ENCODE assay signal across 22 mouse cellular contexts in the genomic region with DNA sequence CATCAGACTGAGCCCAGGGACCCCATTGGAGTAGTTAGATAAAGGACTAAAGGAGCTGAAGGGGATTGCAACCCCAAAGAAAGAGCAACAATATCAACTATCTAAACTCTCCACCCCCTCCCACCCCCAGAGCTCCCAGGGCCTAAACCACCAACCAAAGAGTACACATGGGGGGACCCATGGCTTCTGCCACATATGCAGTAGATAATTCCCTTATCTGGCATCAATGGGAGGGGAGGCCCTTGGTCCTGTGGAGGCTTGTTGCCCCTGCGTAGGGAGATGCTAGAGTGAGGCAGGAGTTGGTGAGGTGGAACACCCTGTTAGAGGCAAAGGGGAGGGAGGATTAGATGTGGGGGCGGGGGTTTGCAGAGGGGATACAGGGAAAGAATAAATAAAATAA.
A peak's percentile ranks its signal among the peaks of the same experiment; 100 is the strongest.
DNase-seq lines count a peak whose midpoint lies in the region; ATAC-seq and TF ChIP-seq lines count a peak whose summit lies in the region.
"Had no signal": no experiment of that assay in that cellular context is flagged by ENCODE, and none has a peak within 500 bp of the region (broad histone marks: within the 10 kb centered on the region; RNA-seq: fewer than 3 reads in every experiment).

No protein-coding gene starts in this region.

- H3K4me2 ChIP-seq in liver, embryonic 11.5 days = no peak overlapping the region
- no peak overlapping the region for H3K4me2 ChIP-seq in liver, embryonic 12.5 days
- no peak overlapping the region for H3K4me2 ChIP-seq in liver, embryonic 14.5 days (ENCODE audit: low read depth)
- no peak overlapping the region for H3K4me2 ChIP-seq in lung, postnatal 0 days (replicated peaks; ENCODE audit: low read depth, low read length)
- H3K4me2 ChIP-seq: embryonic facial prominence, embryonic 13.5 days; embryonic facial prominence, embryonic 15.5 days; forebrain, embryonic 12.5 days had no signal

- H3K4me1 ChIP-seq in liver, embryonic 11.5 days (replicated peaks; ENCODE audit: control insufficient read depth, insufficient read depth, low read length) = peaks cover 10% of the 10 kb centered on the region
- peaks cover 20% of the 10 kb centered on the region for H3K4me1 ChIP-seq in liver, embryonic 12.5 days
- H3K4me1 ChIP-seq in liver, embryonic 14.5 days (replicated peaks; ENCODE audit: control insufficient read depth in 2 of 2, insufficient read depth in 2 of 2, low read length in 1 of 2) = peaks cover 3 to 9% of the 10 kb centered on the region in 2 experiments; a peak in 2 of 4 replicates
- no peaks in the 10 kb centered on the region for H3K4me1 ChIP-seq in lung, postnatal 0 days (ENCODE audit: insufficient read depth, low read depth, low read length)
- H3K4me1 ChIP-seq: embryonic facial prominence, embryonic 13.5 days; embryonic facial prominence, embryonic 15.5 days; forebrain, embryonic 10.5 days; forebrain, embryonic 12.5 days had no signal

- no peak overlapping the region for H3K4me3 ChIP-seq in liver, embryonic 11.5 days (ENCODE audit: low read depth, low read length)
- no peak overlapping the region for H3K4me3 ChIP-seq in liver, embryonic 12.5 days
- H3K4me3 ChIP-seq in liver, embryonic 14.5 days (ENCODE audit: insufficient read depth in 1 of 2, low read depth in 2 of 2, low read length in 2 of 2) = no peak overlapping the region
- no peak overlapping the region for H3K4me3 ChIP-seq in lung, postnatal 0 days (ENCODE audit: low read depth, low read length)
- H3K4me3 ChIP-seq: embryonic facial prominence, embryonic 13.5 days; embryonic facial prominence, embryonic 15.5 days; erythroblast, embryonic 14.5 days; forebrain, embryonic 10.5 days; forebrain, embryonic 12.5 days had no signal

- TF ChIP-seq CTCF in liver, embryonic 14.5 days (IDR thresholded peaks at IDR 0.05; ENCODE audit: low read depth) = no peak
- TF ChIP-seq CTCF in lung, postnatal 0 days (IDR thresholded peaks at IDR 0.05) = no peak

- no peaks in the 10 kb centered on the region for H3K36me3 ChIP-seq in liver, embryonic 11.5 days (ENCODE audit: control insufficient read depth, insufficient read depth, low read length)
- no peaks in the 10 kb centered on the region for H3K36me3 ChIP-seq in liver, embryonic 12.5 days
- H3K36me3 ChIP-seq in liver, embryonic 14.5 days (replicated peaks; ENCODE audit: control insufficient read depth, insufficient read depth, low read depth) = no peaks in the 10 kb centered on the region
- no peaks in the 10 kb centered on the region for H3K36me3 ChIP-seq in lung, postnatal 0 days (ENCODE audit: insufficient read depth, low read length)
- H3K36me3 ChIP-seq: embryonic facial prominence, embryonic 13.5 days; embryonic facial prominence, embryonic 15.5 days; forebrain, embryonic 10.5 days; forebrain, embryonic 12.5 days had no signal

- 78% methylated on average over 2 of the region's 2 CpGs for WGBS in liver, embryonic 11.5 days
- 45% methylated on average over 2 of the region's 2 CpGs for WGBS in liver, embryonic 12.5 days (ENCODE audit: insufficient replicate concordance)
- WGBS in liver, embryonic 14.5 days (ENCODE audit: insufficient replicate concordance) = 55% methylated on average over 2 of the region's 2 CpGs
- 78% methylated on average over 2 of the region's 2 CpGs for WGBS in lung, postnatal 0 days

- TF ChIP-seq EP300 in liver, embryonic 14.5 days (IDR thresholded peaks at IDR 0.05; ENCODE audit: low read depth) = no peak
- no peak for TF ChIP-seq EP300 in lung, postnatal 0 days (IDR thresholded peaks at IDR 0.05)

- H3K27ac ChIP-seq in liver, embryonic 11.5 days (ENCODE audit: low read depth, low read length) = no peak overlapping the region
- H3K27ac ChIP-seq in liver, embryonic 12.5 days = no peak overlapping the region
- H3K27ac ChIP-seq in liver, embryonic 14.5 days = no peak overlapping the region
- H3K27ac ChIP-seq in lung, postnatal 0 days (ENCODE audit: low read length) = no peak overlapping the region
- H3K27ac ChIP-seq: embryonic facial prominence, embryonic 13.5 days; embryonic facial prominence, embryonic 15.5 days; forebrain, embryonic 10.5 days; forebrain, embryonic 12.5 days had no signal

- no peak overlapping the region for H3K9ac ChIP-seq in liver, embryonic 11.5 days (ENCODE audit: low read depth, low read length)
- no peak overlapping the region for H3K9ac ChIP-seq in liver, embryonic 12.5 days
- H3K9ac ChIP-seq in liver, embryonic 14.5 days (replicated peaks) = no peak overlapping the region
- H3K9ac ChIP-seq in lung, postnatal 0 days (replicated peaks; ENCODE audit: low read depth) = no peak overlapping the region
- H3K9ac ChIP-seq: embryonic facial prominence, embryonic 13.5 days; embryonic facial prominence, embryonic 15.5 days; forebrain, embryonic 12.5 days had no signal

- peak; percentile 80 for ATAC-seq in liver, embryonic 11.5 days (replicated peaks; ENCODE audit: low FRiP score)
- peak; percentile 70 for ATAC-seq in liver, embryonic 12.5 days
- peak; percentile 18; the same call in 1 of the 2 replicates for ATAC-seq in liver, embryonic 14.5 days (ENCODE audit: insufficient read depth)
- no peak for ATAC-seq in lung, postnatal 0 days
- ATAC-seq: forebrain, embryonic 14.5 days; forebrain, embryonic 16.5 days had no signal

- no peaks in the 10 kb centered on the region for H3K27me3 ChIP-seq in liver, embryonic 11.5 days (replicated peaks; ENCODE audit: control insufficient read depth, insufficient read depth, low read length)
- H3K27me3 ChIP-seq in liver, embryonic 12.5 days (replicated peaks) = no peaks in the 10 kb centered on the region
- H3K27me3 ChIP-seq in liver, embryonic 14.5 days (ENCODE audit: control insufficient read depth, insufficient read depth, low read length) = no peaks in the 10 kb centered on the region
- no peaks in the 10 kb centered on the region for H3K27me3 ChIP-seq in lung, postnatal 0 days (replicated peaks; ENCODE audit: insufficient read depth, low read length)
- H3K27me3 ChIP-seq: embryonic facial prominence, embryonic 13.5 days; embryonic facial prominence, embryonic 15.5 days; forebrain, embryonic 12.5 days had no signal

- DNase-seq in liver, embryonic 11.5 days (ENCODE audit: low spot score) = no peak
- no peak for DNase-seq in liver, embryonic 14.5 days (ENCODE audit: low read depth in 3 of 3, low spot score in 3 of 3)
- no peak for DNase-seq in gastrocnemius, adult 8-10 months (ENCODE audit: low spot score in 2 of 2)
- DNase-seq in adrenal gland, postnatal 14 days = no peak
- no peak for DNase-seq in lung, postnatal 0 days (ENCODE audit: low spot score)
- DNase-seq: adrenal gland, adult 2 months; adrenal gland, postnatal 25 days; cerebellum, adult 11 months; cerebellum, adult 18-20 months; cerebellum, adult 8-10 months; cerebellum, adult 9-11 months; cerebellum, postnatal 14 days; cerebellum, postnatal 36 days; embryo, embryonic 11 days had no signal

- no peaks in the 10 kb centered on the region for H3K9me3 ChIP-seq in liver, embryonic 11.5 days (ENCODE audit: control insufficient read depth, low read length)
- no peaks in the 10 kb centered on the region for H3K9me3 ChIP-seq in liver, embryonic 12.5 days (replicated peaks)
- no peaks in the 10 kb centered on the region for H3K9me3 ChIP-seq in liver, embryonic 14.5 days (ENCODE audit: control insufficient read depth, low read length)
- no peaks in the 10 kb centered on the region for H3K9me3 ChIP-seq in lung, postnatal 0 days (ENCODE audit: low read length)
- H3K9me3 ChIP-seq: embryonic facial prominence, embryonic 13.5 days; embryonic facial prominence, embryonic 15.5 days; forebrain, embryonic 10.5 days; forebrain, embryonic 12.5 days had no signal
